In the genomic region with DNA sequence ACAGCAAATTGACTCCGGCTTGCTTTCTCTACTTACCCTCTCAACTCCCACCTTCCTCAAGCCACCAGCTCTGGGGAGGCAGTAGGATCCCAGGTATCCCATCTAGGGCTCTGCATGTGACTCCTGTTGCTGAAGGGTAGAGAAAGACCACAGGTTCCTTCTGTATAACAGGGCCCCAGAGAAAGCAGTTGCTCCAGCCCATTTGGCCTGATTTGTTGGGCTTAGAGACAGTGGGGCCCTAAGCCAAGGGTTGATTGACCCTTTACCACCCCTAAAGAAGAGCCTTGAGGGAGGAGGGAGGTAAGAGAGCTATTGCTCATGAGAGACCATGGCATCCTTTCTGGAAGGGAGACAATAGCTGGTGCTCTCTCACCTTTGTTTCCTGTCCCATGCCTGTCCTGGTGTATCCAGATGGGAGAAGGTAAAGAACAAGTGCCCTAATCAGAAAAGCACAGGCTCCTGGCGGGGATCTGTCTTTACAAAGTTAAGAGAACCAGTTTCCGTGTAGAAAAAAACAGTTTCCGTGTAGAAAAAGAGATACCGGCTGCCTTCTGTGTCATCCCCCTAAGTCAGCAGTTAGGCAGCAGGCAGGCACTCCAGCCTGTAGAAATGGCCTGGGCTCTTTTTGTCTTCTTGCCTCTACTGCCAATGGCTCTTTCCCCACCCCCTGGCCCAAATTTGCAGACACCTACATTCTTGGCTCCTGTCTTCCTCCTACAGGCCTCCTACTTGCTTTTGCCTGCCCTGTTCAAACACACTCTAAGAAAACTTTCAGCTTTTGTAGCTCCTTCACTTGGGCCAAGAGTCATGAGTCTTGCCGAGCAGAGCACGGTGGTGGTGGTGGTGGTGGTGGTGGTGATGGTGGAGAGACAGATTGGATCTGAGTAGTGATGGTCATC, we compare ENCODE assay signal across 16 mouse cellular contexts. TPM values are rescaled to one million over a fixed set of nuclear protein-coding genes. Genes with fewer than 3 reads are reported as not detected.
DNase-seq lines count a peak whose midpoint lies in the region; ATAC-seq lines count a peak whose summit lies in the region.
"Had no signal": no experiment of that assay in that cellular context is flagged by ENCODE, and none has a peak within 500 bp of the region (broad histone marks: within the 10 kb centered on the region; RNA-seq: fewer than 3 reads in every experiment).

No protein-coding gene starts in this region.

- no peak for DNase-seq in heart, embryonic 10.5 days (ENCODE audit: low spot score)
- peak; percentile 48 for DNase-seq in adrenal gland, adult 2 months
- no peak for DNase-seq in hindbrain, embryonic 14.5 days (ENCODE audit: low spot score)
- DNase-seq in limb, embryonic 11.5 days (ENCODE audit: low spot score): peak; percentile 26
- DNase-seq in layer of hippocampus, postnatal 36 days: no peak
- DNase-seq in cerebellum, adult 9-10 months: no peak
- DNase-seq in layer of hippocampus, adult 9-10 months (ENCODE audit: low spot score): no peak
- DNase-seq: B cell, adult 2 months; cerebellum, postnatal 10 days; heart, adult 18-20 months; thymus, postnatal 4 days had no signal

- no peak overlapping the region; the same call in 1 of the 2 replicates for H3K4me2 ChIP-seq in heart, embryonic 11.5 days
- H3K4me2 ChIP-seq in hindbrain, embryonic 14.5 days (replicated peaks): peak overlapping the region; percentile 77
- H3K4me2 ChIP-seq in limb, embryonic 11.5 days (ENCODE audit: low read depth, severe bottlenecking): no peak overlapping the region
- H3K4me2 ChIP-seq: embryonic facial prominence, embryonic 13.5 days; limb, embryonic 12.5 days had no signal

- H3K4me3 ChIP-seq in heart, embryonic 10.5 days: peak overlapping the region; percentile 5; the same call in 1 of the 2 replicates
- H3K4me3 ChIP-seq in heart, embryonic 11.5 days (ENCODE audit: low read depth, low read length): no peak overlapping the region
- peak overlapping the region; percentile 48 for H3K4me3 ChIP-seq in hindbrain, embryonic 14.5 days (replicated peaks; ENCODE audit: low read length)
- H3K4me3 ChIP-seq in limb, embryonic 11.5 days (ENCODE audit: low read depth, low read length): no peak overlapping the region
- H3K4me3 ChIP-seq: embryonic facial prominence, embryonic 13.5 days; limb, embryonic 12.5 days had no signal

- no peak overlapping the region for H3K9ac ChIP-seq in heart, embryonic 11.5 days (ENCODE audit: low read depth, low read length)
- H3K9ac ChIP-seq in hindbrain, embryonic 14.5 days: peak overlapping the region; percentile 97
- no peak overlapping the region for H3K9ac ChIP-seq in limb, embryonic 11.5 days (ENCODE audit: low read length)
- H3K9ac ChIP-seq: embryonic facial prominence, embryonic 13.5 days; limb, embryonic 12.5 days had no signal

- WGBS in heart, embryonic 10.5 days: 25% methylated on average over 7 of the region's 7 CpGs
- WGBS in heart, embryonic 11.5 days (ENCODE audit: insufficient replicate concordance): 29% methylated on average over 7 of the region's 7 CpGs
- WGBS in hindbrain, embryonic 14.5 days: 12% methylated on average over 7 of the region's 7 CpGs
- WGBS in limb, embryonic 11.5 days: 29% methylated on average over 7 of the region's 7 CpGs

- H3K27ac ChIP-seq in heart, embryonic 10.5 days: peak overlapping the region; percentile 89
- no peak overlapping the region for H3K27ac ChIP-seq in heart, embryonic 11.5 days (ENCODE audit: low read depth, low read length)
- peak overlapping the region; percentile 99 for H3K27ac ChIP-seq in hindbrain, embryonic 14.5 days
- H3K27ac ChIP-seq in limb, embryonic 11.5 days (replicated peaks; ENCODE audit: low read depth, low read length): no peak overlapping the region
- H3K27ac ChIP-seq: embryonic facial prominence, embryonic 13.5 days; limb, embryonic 12.5 days had no signal

- H3K27me3 ChIP-seq in heart, embryonic 10.5 days (ENCODE audit: insufficient read depth, poor library complexity, severe bottlenecking): peaks cover 100% of the 10 kb centered on the region
- H3K27me3 ChIP-seq in heart, embryonic 11.5 days (ENCODE audit: control insufficient read depth, insufficient read depth, low read length): peaks cover 96% of the 10 kb centered on the region
- H3K27me3 ChIP-seq in hindbrain, embryonic 14.5 days (ENCODE audit: control insufficient read depth, insufficient read depth, low read length): peaks cover 77% of the 10 kb centered on the region
- peaks cover 95% of the 10 kb centered on the region for H3K27me3 ChIP-seq in limb, embryonic 11.5 days (ENCODE audit: control insufficient read depth, insufficient read depth, low read length)

- ATAC-seq in heart, embryonic 11.5 days (replicated peaks; ENCODE audit: insufficient number of reproducible peaks, low FRiP score, low TSS enrichment): no peak
- no peak for ATAC-seq in hindbrain, embryonic 14.5 days (ENCODE audit: low FRiP score)
- no peak for ATAC-seq in limb, embryonic 11.5 days (ENCODE audit: insufficient number of reproducible peaks, low FRiP score, low TSS enrichment, low read depth)

- H3K4me1 ChIP-seq in heart, embryonic 10.5 days: peaks cover 32% of the 10 kb centered on the region
- peaks cover 5% of the 10 kb centered on the region; the same call in 1 of the 2 replicates for H3K4me1 ChIP-seq in heart, embryonic 11.5 days (ENCODE audit: control insufficient read depth, insufficient read depth, low read length)
- peaks cover 27% of the 10 kb centered on the region for H3K4me1 ChIP-seq in hindbrain, embryonic 14.5 days (replicated peaks; ENCODE audit: control insufficient read depth, insufficient read depth, low read length)
- peaks cover 15% of the 10 kb centered on the region for H3K4me1 ChIP-seq in limb, embryonic 11.5 days (ENCODE audit: control insufficient read depth, insufficient read depth, low read length)
- H3K4me1 ChIP-seq: embryonic facial prominence, embryonic 13.5 days had no signal

- no peaks in the 10 kb centered on the region for H3K9me3 ChIP-seq in heart, embryonic 10.5 days
- H3K9me3 ChIP-seq in heart, embryonic 11.5 days (replicated peaks; ENCODE audit: control insufficient read depth, low read length): no peaks in the 10 kb centered on the region
- H3K9me3 ChIP-seq in hindbrain, embryonic 14.5 days (ENCODE audit: control insufficient read depth, low read length): no peaks in the 10 kb centered on the region
- H3K9me3 ChIP-seq in limb, embryonic 11.5 days (ENCODE audit: control insufficient read depth, low read length): no peaks in the 10 kb centered on the region
- H3K9me3 ChIP-seq: embryonic facial prominence, embryonic 13.5 days; limb, embryonic 12.5 days had no signal

- H3K36me3 ChIP-seq in heart, embryonic 10.5 days: 0 out of 2 replicates have a peak, but pooled peaks cover under 1% of the 10 kb centered on the region
- H3K36me3 ChIP-seq in heart, embryonic 11.5 days (ENCODE audit: control insufficient read depth, insufficient read depth, low read length): no peaks in the 10 kb centered on the region
- H3K36me3 ChIP-seq in hindbrain, embryonic 14.5 days (replicated peaks; ENCODE audit: control insufficient read depth, insufficient read depth): 0 out of 2 replicates have a peak, but pooled peaks cover under 1% of the 10 kb centered on the region
- no peaks in the 10 kb centered on the region for H3K36me3 ChIP-seq in limb, embryonic 11.5 days (ENCODE audit: control insufficient read depth, insufficient read depth, low read length)
- H3K36me3 ChIP-seq: embryonic facial prominence, embryonic 13.5 days; limb, embryonic 12.5 days had no signal

RNA-seq across cellular contexts. Expression of gene Hoxb2, which starts 11.1 kb away (rescaled TPM):
- polyA plus RNA-seq in heart, embryonic 10.5 days (2016; fragmentation: Nextera tagmentation; extraction: Ambion mirVana): 5.7 and 27.6 TPM in 2 replicates
- 4.5 and 7.4 TPM in 2 replicates for polyA plus RNA-seq in heart, embryonic 11.5 days (2014; fragmentation: Nextera tagmentation; extraction: Ambion mirVana)
- 10 to 100 TPM; 18.7 to 22.6 TPM for total RNA-seq in adrenal gland, adult 2 months (2021)
- polyA plus RNA-seq in adrenal gland, adult 2 months (2012; rRNA removed): 69.6 and 86.1 TPM in 2 replicates
- polyA plus RNA-seq in hindbrain, embryonic 14.5 days (2014; fragmentation: Nextera tagmentation; extraction: Ambion mirVana): 39.5 and 42.9 TPM in 2 replicates
- 7.5 and 10.7 TPM in 2 replicates for polyA plus RNA-seq in limb, embryonic 11.5 days (2014; fragmentation: Nextera tagmentation; extraction: Ambion mirVana)
- not detected for total RNA-seq in layer of hippocampus, postnatal 36 days (2021)

RNA-seq across cellular contexts. Expression of gene Hoxb3, which starts 16.1 kb away (rescaled TPM):
- 0.42 and 1.8 TPM in 2 replicates for polyA plus RNA-seq in heart, embryonic 10.5 days (2016; fragmentation: Nextera tagmentation; extraction: Ambion mirVana)
- polyA plus RNA-seq in heart, embryonic 11.5 days (2014; fragmentation: Nextera tagmentation; extraction: Ambion mirVana): 0.74 and 1.0 TPM in 2 replicates
- total RNA-seq in adrenal gland, adult 2 months (2021): 10 to 100 TPM; 20.1 to 21.9 TPM
- polyA plus RNA-seq in adrenal gland, adult 2 months (2012; rRNA removed): 89.4 and 94.9 TPM in 2 replicates
- 12.8 and 17.2 TPM in 2 replicates for polyA plus RNA-seq in hindbrain, embryonic 14.5 days (2014; fragmentation: Nextera tagmentation; extraction: Ambion mirVana)
- 0.68 and 0.78 TPM in 2 replicates for polyA plus RNA-seq in limb, embryonic 11.5 days (2014; fragmentation: Nextera tagmentation; extraction: Ambion mirVana)
- total RNA-seq in layer of hippocampus, postnatal 36 days (2021): not detected
- polyA plus RNA-seq: embryonic facial prominence, embryonic 13.5 days had no signal

RNA-seq across cellular contexts. Expression of gene Hoxb4, which starts 21.1 kb away (rescaled TPM):
- 0.31 and 2.0 TPM in 2 replicates for polyA plus RNA-seq in heart, embryonic 10.5 days (2016; fragmentation: Nextera tagmentation; extraction: Ambion mirVana)
- polyA plus RNA-seq in heart, embryonic 11.5 days (2014; fragmentation: Nextera tagmentation; extraction: Ambion mirVana): 0.21 and 0.77 TPM in 2 replicates
- total RNA-seq in adrenal gland, adult 2 months (2021): 10 to 100 TPM; 16.7 to 21.8 TPM
- polyA plus RNA-seq in adrenal gland, adult 2 months (2012; rRNA removed): 27.9 and 30.0 TPM in 2 replicates
- polyA plus RNA-seq in hindbrain, embryonic 14.5 days (2014; fragmentation: Nextera tagmentation; extraction: Ambion mirVana): 4.0 and 5.4 TPM in 2 replicates
- polyA plus RNA-seq in limb, embryonic 11.5 days (2014; fragmentation: Nextera tagmentation; extraction: Ambion mirVana): 0.33 and 0.45 TPM in 2 replicates
- total RNA-seq in layer of hippocampus, postnatal 36 days (2021): not detected

RNA-seq across cellular contexts. Expression of gene Hoxb1, which starts 26.3 kb away (rescaled TPM):
- 0.20 and 3.3 TPM in 2 replicates for polyA plus RNA-seq in heart, embryonic 10.5 days (2016; fragmentation: Nextera tagmentation; extraction: Ambion mirVana)
- polyA plus RNA-seq in heart, embryonic 11.5 days (2014; fragmentation: Nextera tagmentation; extraction: Ambion mirVana): 0.19 TPM in 1 of 2 replicates, not detected in the other
- total RNA-seq in adrenal gland, adult 2 months (2021): not detected
- polyA plus RNA-seq in adrenal gland, adult 2 months (2012; rRNA removed): not detected in 2 replicates
- polyA plus RNA-seq in hindbrain, embryonic 14.5 days (2014; fragmentation: Nextera tagmentation; extraction: Ambion mirVana): 0.33 and 0.56 TPM in 2 replicates
- polyA plus RNA-seq in limb, embryonic 11.5 days (2014; fragmentation: Nextera tagmentation; extraction: Ambion mirVana): 0.58 TPM in 1 of 2 replicates, not detected in the other
- not detected for total RNA-seq in layer of hippocampus, postnatal 36 days (2021)
- total RNA-seq: adrenal gland, postnatal 36 days; heart, adult 18-20 months; megakaryocyte-erythroid progenitor cell, adult 5-6 weeks had no signal
- polyA plus RNA-seq: embryonic facial prominence, embryonic 13.5 days; limb, embryonic 12.5 days had no signal

RNA-seq across cellular contexts. Expression of gene Hoxb5, which starts 36.1 kb away (rescaled TPM):
- 1.0 and 5.2 TPM in 2 replicates for polyA plus RNA-seq in heart, embryonic 10.5 days (2016; fragmentation: Nextera tagmentation; extraction: Ambion mirVana)
- polyA plus RNA-seq in heart, embryonic 11.5 days (2014; fragmentation: Nextera tagmentation; extraction: Ambion mirVana): 0.65 and 2.4 TPM in 2 replicates
- total RNA-seq in adrenal gland, adult 2 months (2021): 10 to 100 TPM; 15.2 to 31.6 TPM
- 43.4 and 45.6 TPM in 2 replicates for polyA plus RNA-seq in adrenal gland, adult 2 months (2012; rRNA removed)
- 140 and 157 TPM in 2 replicates for polyA plus RNA-seq in hindbrain, embryonic 14.5 days (2014; fragmentation: Nextera tagmentation; extraction: Ambion mirVana)
- polyA plus RNA-seq in limb, embryonic 11.5 days (2014; fragmentation: Nextera tagmentation; extraction: Ambion mirVana): 2.1 and 2.6 TPM in 2 replicates
- total RNA-seq in layer of hippocampus, postnatal 36 days (2021): not detected
- total RNA-seq: megakaryocyte-erythroid progenitor cell, adult 5-6 weeks had no signal

Comparison
In these comparisons a context has a peak if more than half of its experiments do, and no peak if none do; other contexts are left out.
1. H3K27ac ChIP-seq: peak in heart, embryonic 10.5 days (single experiment) and hindbrain, embryonic 14.5 days (single experiment); none in heart, embryonic 11.5 days (single experiment) and limb, embryonic 11.5 days (single experiment).
2. H3K4me3 ChIP-seq: peak in heart, embryonic 10.5 days (single experiment) and hindbrain, embryonic 14.5 days (single experiment); none in heart, embryonic 11.5 days (single experiment) and limb, embryonic 11.5 days (single experiment).
3. DNase-seq: peak in adrenal gland, adult 2 months (single experiment) and limb, embryonic 11.5 days (single experiment); none in heart, embryonic 10.5 days (single experiment), hindbrain, embryonic 14.5 days (single experiment), layer of hippocampus, postnatal 36 days (0 of 2), cerebellum, adult 9-10 months (single experiment) and layer of hippocampus, adult 9-10 months (single experiment).